Mouse (Mus musculus) splenic B cell, adult 2 months (primary cell): Measurements from ENCODE around the gene U2af2.
A peak's percentile ranks its signal among the peaks of the same experiment; 100 is the strongest.

ENCODE experiments used
- DNase-seq: peaks from one replicate; pipeline ENCODE4 v3.0.0-alpha.2; 2011; ENCODE audit warnings: low read depth, low spot score
- H3K27me3 ChIP-seq: 2 replicates; pipeline ENCODE4 v1.6.1; 2012; ENCODE audit warnings: mild to moderate bottlenecking, low read length, moderate library complexity, mixed read lengths; ENCODE audit not compliant: control insufficient read depth, poor library complexity, insufficient read depth, severe bottlenecking
- H3K36me3 ChIP-seq: 2 replicates; pipeline ENCODE4 v1.6.1; 2012; ENCODE audit warnings: mild to moderate bottlenecking, low read length, moderate library complexity, mixed read lengths; ENCODE audit not compliant: control insufficient read depth, poor library complexity, insufficient read depth, severe bottlenecking

Gene U2af2

GRCm38 (mm10) chr7:5052931-5053343 is 9.0 kb upstream of the U2af2 start:
- Histone ChIP-seq H3K36me3 (no peaks in the 10 kb centered on the region), H3K27me3 (no peaks in the 10 kb centered on the region)
- peak; percentile 31 for DNase-seq

- no peaks in the 10 kb centered on the region for H3K27me3 ChIP-seq
- H3K36me3 ChIP-seq: no peaks in the 10 kb centered on the region
- DNase-seq: no peak
Observed at GRCm38 (mm10) chr7:5053456-5054179, 8.3 kb upstream of the U2af2 start.

GRCm38 (mm10) chr7:5056651-5057263 is 5.2 kb upstream of the U2af2 start:
- no peak for DNase-seq
- H3K36me3 ChIP-seq: no peaks in the 10 kb centered on the region
- no peaks in the 10 kb centered on the region for H3K27me3 ChIP-seq

- Histone ChIP-seq H3K27me3 (no peaks in the 10 kb centered on the region), H3K36me3 (no peaks in the 10 kb centered on the region)
- DNase-seq: no peak
Observed at GRCm38 (mm10) chr7:5057381-5057780, 4.6 kb upstream of the U2af2 start.

- DNase-seq: peak; percentile 65
- Histone ChIP-seq H3K36me3 (no peaks in the 10 kb centered on the region), H3K27me3 (no peaks in the 10 kb centered on the region)
Observed at GRCm38 (mm10) chr7:5057804-5058203, 4.1 kb upstream of the U2af2 start.

GRCm38 (mm10) chr7:5058631-5059030 is 3.3 kb upstream of the U2af2 start:
- no peak for DNase-seq
- Histone ChIP-seq H3K27me3 (no peaks in the 10 kb centered on the region), H3K36me3 (no peaks in the 10 kb centered on the region)

GRCm38 (mm10) chr7:5059421-5059820 is 2.5 kb upstream of the U2af2 start:
- Histone ChIP-seq H3K27me3 (no peaks in the 10 kb centered on the region), H3K36me3 (no peaks in the 10 kb centered on the region)
- no peak for DNase-seq

- Histone ChIP-seq H3K36me3 (no peaks in the 10 kb centered on the region), H3K27me3 (no peaks in the 10 kb centered on the region)
- peak; percentile 81 for DNase-seq
Observed at GRCm38 (mm10) chr7:5060239-5060731, 1.7 kb upstream of the U2af2 start.

- H3K27me3 ChIP-seq: no peaks in the 10 kb centered on the region
Observed at GRCm38 (mm10) chr7:5060944-5061773, 784 bp upstream of the U2af2 start.

GRCm38 (mm10) chr7:5062360-5063001 is 538 bp downstream of the U2af2 start:
- H3K27me3 ChIP-seq: no peaks in the 10 kb centered on the region
- H3K36me3 ChIP-seq: peaks cover 3% of the 10 kb centered on the region
- DNase-seq: peak; percentile 89

More at GRCm38 (mm10) chr7:5060944-5061773, 784 bp upstream of the U2af2 start:
- no peaks in the 10 kb centered on the region for H3K36me3 ChIP-seq
- DNase-seq: peak; percentile 99

GRCm38 (mm10) chr7:5064886-5065285 is 2.9 kb downstream of the U2af2 start:
- DNase-seq: no peak
- Histone ChIP-seq H3K36me3 (peaks cover 18% of the 10 kb centered on the region), H3K27me3 (no peaks in the 10 kb centered on the region)

- H3K27me3 ChIP-seq: no peaks in the 10 kb centered on the region
- no peak for DNase-seq
- H3K36me3 ChIP-seq: peaks cover 45% of the 10 kb centered on the region
Observed at GRCm38 (mm10) chr7:5073586-5073985, 11.6 kb downstream of the U2af2 start.

- no peaks in the 10 kb centered on the region for H3K27me3 ChIP-seq
- no peak for DNase-seq
- peaks cover 36% of the 10 kb centered on the region for H3K36me3 ChIP-seq
Observed at GRCm38 (mm10) chr7:5074984-5075383, 13.0 kb downstream of the U2af2 start.

- no peak for DNase-seq
- H3K27me3 ChIP-seq: no peaks in the 10 kb centered on the region
- H3K36me3 ChIP-seq: peaks cover 26% of the 10 kb centered on the region
Observed at GRCm38 (mm10) chr7:5076931-5077330, 15.0 kb downstream of the U2af2 start.
